Mouse (Mus musculus): ENCODE measurements at regions not wholly inside any gene's neighbourhood (a gene's known extent, or its start where the extent isn't known, plus 50 kb on each side); places are given as distances from the start of the nearest gene placed in this dataset.

DNA sequence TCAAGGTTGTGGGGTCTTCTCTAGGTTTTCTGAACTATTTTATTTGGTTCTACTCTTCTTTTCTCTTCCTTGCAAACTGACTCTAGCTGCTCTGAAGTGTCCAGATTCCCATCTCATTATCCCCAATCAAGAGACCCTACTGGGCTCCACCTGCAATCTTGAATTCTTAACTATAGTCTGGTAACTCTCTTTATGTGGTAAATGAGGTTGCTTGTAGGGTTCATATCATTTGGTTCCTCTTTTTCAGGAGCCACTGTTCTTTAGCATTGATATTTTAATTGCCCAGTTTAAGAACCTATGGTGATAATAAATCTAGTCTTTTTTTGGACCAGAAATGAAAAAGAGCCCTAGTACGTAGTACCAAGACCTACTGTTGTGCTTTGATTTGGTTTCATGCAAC is 90.7 kb downstream of the Plk2 start:
- 98% methylated on average over 1 of the region's 1 CpGs for WGBS
- Histone ChIP-seq H3K4me1 (ENCODE audit: control insufficient read depth, insufficient read depth, low read length) (no peaks in the 10 kb centered on the region), H3K27ac (ENCODE audit: insufficient read depth, low read depth, low read length) (no peak overlapping the region), H3K4me3 (ENCODE audit: insufficient read depth, low read depth, low read length) (no peak overlapping the region)
- TF ChIP-seq CTCF (IDR thresholded peaks at IDR 0.05; ENCODE audit: insufficient read depth, low read depth, low read length) (no peak), POLR2A (IDR thresholded peaks at IDR 0.05; ENCODE audit: insufficient read depth, low read depth, low read length) (no peak)

DNA sequence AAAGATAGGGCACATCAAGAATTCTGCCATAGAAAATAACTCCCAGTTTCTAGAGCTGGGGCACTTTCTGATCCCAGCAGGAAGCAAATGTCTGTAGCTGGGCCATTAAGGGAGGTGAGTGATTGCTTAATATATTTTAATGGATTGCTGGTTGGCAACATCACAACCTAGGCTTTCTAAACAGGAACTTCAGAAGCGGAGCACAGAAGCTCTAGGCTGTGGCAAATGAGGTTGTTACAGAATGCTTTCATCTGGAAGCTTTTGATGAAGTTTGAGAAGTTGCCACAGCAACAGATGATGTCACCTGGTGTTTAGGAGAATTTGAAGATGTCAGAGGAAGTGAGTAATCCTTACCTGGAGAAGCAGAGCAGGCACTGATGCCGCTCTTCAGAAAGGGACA is 95.3 kb downstream of the Plk2 start:
- H3K4me3 ChIP-seq (ENCODE audit: insufficient read depth, low read depth, low read length) = no peak overlapping the region
- H3K4me1 ChIP-seq (ENCODE audit: control insufficient read depth, insufficient read depth, low read length) = peaks cover 2% of the 10 kb centered on the region; the same call in 1 of the 2 replicates
- no peak overlapping the region for H3K27ac ChIP-seq (ENCODE audit: insufficient read depth, low read depth, low read length)
- TF ChIP-seq POLR2A (IDR thresholded peaks at IDR 0.05; ENCODE audit: insufficient read depth, low read depth, low read length) (no peak), CTCF (IDR thresholded peaks at IDR 0.05; ENCODE audit: insufficient read depth, low read depth, low read length) (no peak)
- 93% methylated on average over 2 of the region's 2 CpGs for WGBS

DNA sequence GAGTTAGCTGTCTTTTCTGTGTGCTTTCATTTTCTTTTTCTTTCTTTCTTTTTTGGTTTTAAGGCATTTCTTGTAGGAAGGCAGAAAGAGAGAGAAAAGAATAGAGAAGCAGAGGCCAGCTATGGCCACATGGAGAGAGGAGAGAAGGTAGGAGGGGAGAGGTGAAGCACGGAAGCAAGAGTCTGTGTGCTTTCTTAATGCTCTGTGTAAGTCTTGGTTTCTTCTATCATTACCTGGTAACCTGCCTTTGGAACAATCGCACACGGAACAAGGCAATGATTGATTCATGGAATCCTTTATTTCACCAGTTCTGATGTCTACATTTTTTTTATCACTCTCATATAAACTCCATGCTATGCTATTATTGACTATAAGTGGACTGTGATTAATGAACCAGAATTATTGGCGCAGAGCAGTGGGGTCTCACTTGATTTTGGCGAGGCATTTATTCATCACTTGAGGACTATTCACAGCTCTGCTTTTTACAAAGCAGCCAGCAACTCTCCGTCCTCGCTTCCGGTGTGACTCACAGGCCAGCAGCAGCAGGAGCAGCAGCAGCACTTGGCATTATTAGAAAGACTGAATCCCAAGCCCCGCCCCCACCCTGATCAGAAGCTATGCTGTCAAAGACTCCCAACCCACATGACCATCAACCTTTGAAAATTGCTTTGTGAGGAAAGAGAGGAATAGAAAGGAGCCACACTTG is 97.6 kb downstream of the Plk2 start:
- Histone ChIP-seq H3K4me3 (ENCODE audit: insufficient read depth, low read depth, low read length) (no peak overlapping the region), H3K27ac (ENCODE audit: insufficient read depth, low read depth, low read length) (peak overlapping the region; percentile 53; the same call in 1 of the 2 replicates), H3K4me1 (ENCODE audit: control insufficient read depth, insufficient read depth, low read length) (peaks cover 2% of the 10 kb centered on the region; the same call in 1 of the 2 replicates)
- TF ChIP-seq POLR2A (IDR thresholded peaks at IDR 0.05; ENCODE audit: insufficient read depth, low read depth, low read length) (no peak), CTCF (IDR thresholded peaks at IDR 0.05; ENCODE audit: insufficient read depth, low read depth, low read length) (no peak)
- 18% methylated on average over 9 of the region's 9 CpGs for WGBS

DNA sequence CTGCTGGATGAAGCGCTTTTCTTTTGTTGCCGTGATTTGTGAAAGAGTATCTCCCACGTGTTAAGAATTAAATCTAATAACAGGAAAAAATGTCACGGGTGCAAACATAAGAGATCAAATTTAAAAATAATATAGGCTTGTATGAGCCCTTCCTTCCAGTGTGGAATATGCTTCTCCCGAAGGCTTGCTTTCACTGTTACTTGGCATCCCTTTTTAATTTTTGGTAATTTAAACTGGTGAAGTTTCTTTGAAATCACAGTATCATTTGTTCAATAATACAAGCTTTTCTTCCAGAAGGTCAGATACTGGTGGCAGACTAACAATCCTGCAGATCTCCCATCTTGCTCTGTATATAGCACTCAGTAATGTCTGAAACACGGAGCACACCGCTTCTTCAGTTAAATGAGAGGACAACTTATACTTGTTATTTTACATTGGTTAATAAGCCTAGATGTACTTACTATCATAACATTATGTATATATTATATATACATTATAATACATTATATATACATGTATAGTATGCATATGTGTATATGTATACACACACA is 98.2 kb downstream of the Plk2 start:
- Histone ChIP-seq H3K4me3 (ENCODE audit: insufficient read depth, low read depth, low read length) (no peak overlapping the region), H3K27ac (ENCODE audit: insufficient read depth, low read depth, low read length) (peak overlapping the region; percentile 53; the same call in 1 of the 2 replicates), H3K4me1 (ENCODE audit: control insufficient read depth, insufficient read depth, low read length) (peaks cover 2% of the 10 kb centered on the region; the same call in 1 of the 2 replicates)
- 35% methylated on average over 7 of the region's 7 CpGs for WGBS
- TF ChIP-seq CTCF (IDR thresholded peaks at IDR 0.05; ENCODE audit: insufficient read depth, low read depth, low read length) (no peak), POLR2A (IDR thresholded peaks at IDR 0.05; ENCODE audit: insufficient read depth, low read depth, low read length) (no peak)

DNA sequence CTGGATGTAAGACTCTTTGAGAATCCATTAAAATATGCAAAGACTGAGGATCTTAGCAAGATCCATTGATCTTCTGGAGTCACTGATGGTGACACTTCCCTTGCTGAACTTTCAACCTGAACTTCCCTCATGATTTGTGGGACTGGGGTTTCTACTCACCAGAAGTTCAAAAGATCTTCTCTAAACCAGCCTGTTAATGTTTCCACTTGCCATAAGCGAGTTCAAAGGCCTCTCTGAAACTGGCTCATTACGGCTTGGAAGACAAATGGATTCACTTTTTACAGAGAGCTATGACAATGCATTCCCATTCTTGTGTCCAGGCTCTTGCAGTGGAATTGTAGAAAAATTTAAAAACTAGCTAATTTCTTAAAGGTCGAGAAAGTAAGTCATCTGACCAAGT is 102.6 kb downstream of the Plk2 start:
- WGBS = 97% methylated on average over 3 of the region's 3 CpGs
- Histone ChIP-seq H3K4me3 (ENCODE audit: insufficient read depth, low read depth, low read length) (no peak overlapping the region), H3K27ac (ENCODE audit: insufficient read depth, low read depth, low read length) (no peak overlapping the region), H3K4me1 (ENCODE audit: control insufficient read depth, insufficient read depth, low read length) (peaks cover 2% of the 10 kb centered on the region; the same call in 1 of the 2 replicates)
- TF ChIP-seq POLR2A (IDR thresholded peaks at IDR 0.05; ENCODE audit: insufficient read depth, low read depth, low read length) (no peak), CTCF (IDR thresholded peaks at IDR 0.05; ENCODE audit: insufficient read depth, low read depth, low read length) (no peak)

DNA sequence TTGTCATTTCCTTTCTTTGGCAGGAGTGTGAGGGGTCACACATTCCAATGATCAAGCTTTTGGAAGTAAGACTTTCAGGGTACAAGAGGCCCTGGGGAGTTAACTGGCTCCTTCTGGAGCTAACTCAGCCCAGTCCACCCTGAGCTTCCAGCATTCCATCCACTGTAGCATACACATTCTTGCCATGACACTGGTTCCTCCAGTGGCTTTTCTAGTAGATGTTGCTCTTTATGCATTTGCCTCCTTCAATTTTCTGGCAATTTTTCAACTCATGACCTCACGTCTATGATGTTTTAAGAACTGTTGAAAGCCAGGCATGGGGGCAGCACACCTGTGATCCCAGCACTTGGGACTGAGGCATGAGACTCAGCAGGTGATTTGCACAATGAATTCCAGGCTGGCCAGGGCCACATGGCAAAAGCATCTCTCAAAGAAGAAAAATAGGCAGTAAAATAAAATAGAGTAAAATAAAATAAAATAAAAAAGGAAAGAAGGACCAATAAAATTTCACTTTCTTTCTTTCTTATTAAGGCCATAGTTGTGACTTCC is 113.0 kb downstream of the Plk2 start:
- Histone ChIP-seq H3K4me3 (ENCODE audit: insufficient read depth, low read depth, low read length) (no peak overlapping the region), H3K27ac (ENCODE audit: insufficient read depth, low read depth, low read length) (no peak overlapping the region), H3K4me1 (ENCODE audit: control insufficient read depth, insufficient read depth, low read length) (no peaks in the 10 kb centered on the region)
- no peak for TF ChIP-seq CTCF (IDR thresholded peaks at IDR 0.05; ENCODE audit: insufficient read depth, low read depth, low read length)
- no peak for TF ChIP-seq POLR2A (IDR thresholded peaks at IDR 0.05; ENCODE audit: insufficient read depth, low read depth, low read length)
- 84% methylated on average over 1 of the region's 1 CpGs for WGBS

DNA sequence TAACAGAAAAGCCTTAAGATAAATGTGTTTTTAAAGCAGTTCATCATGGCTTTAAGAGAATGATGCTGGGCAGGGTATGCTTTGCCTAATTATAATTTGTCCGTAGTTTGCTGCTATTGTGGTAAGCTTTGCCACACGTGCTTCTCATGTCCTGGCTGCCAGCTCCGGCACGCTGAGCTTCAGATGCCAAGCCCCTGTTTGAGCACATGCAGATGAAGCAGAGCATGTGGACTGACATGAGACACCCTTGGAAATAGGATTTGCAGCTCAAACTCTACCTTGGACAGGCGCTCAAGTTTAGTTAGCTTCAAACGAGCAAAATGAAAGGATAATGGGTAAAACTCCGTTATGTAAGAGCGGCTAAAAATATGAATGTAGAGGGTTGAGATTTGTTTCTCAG is 123.1 kb downstream of the Plk2 start:
- Histone ChIP-seq H3K4me3 (ENCODE audit: insufficient read depth, low read depth, low read length) (no peak overlapping the region), H3K27ac (ENCODE audit: insufficient read depth, low read depth, low read length) (no peak overlapping the region), H3K4me1 (ENCODE audit: control insufficient read depth, insufficient read depth, low read length) (peaks cover 2% of the 10 kb centered on the region; the same call in 1 of the 2 replicates)
- TF ChIP-seq POLR2A (IDR thresholded peaks at IDR 0.05; ENCODE audit: insufficient read depth, low read depth, low read length) (no peak), CTCF (IDR thresholded peaks at IDR 0.05; ENCODE audit: insufficient read depth, low read depth, low read length) (no peak)
- 37% methylated on average over 8 of the region's 8 CpGs for WGBS

DNA sequence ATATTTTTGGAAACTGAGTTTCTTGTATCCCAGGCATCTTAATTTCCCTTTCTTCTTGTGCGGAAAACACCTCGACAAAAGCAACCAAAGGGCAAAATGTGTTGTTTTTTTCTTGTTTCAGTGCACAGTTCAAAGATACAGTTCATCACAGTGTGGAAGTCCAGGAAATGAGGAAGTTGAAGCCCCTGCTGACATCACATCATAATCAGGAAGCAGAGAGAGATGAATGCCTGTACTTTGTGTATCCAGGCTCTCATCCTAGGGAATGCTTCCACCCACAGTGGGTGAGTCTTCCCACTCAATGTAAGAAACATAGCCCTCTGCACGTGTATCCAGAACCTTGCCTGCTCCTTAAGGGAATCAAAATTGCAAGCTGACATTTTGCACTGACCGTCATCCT is 128.1 kb downstream of the Plk2 start:
- 94% methylated on average over 4 of the region's 4 CpGs for WGBS
- H3K4me3 ChIP-seq (ENCODE audit: insufficient read depth, low read depth, low read length) = no peak overlapping the region
- no peak overlapping the region for H3K27ac ChIP-seq (ENCODE audit: insufficient read depth, low read depth, low read length)
- H3K4me1 ChIP-seq (ENCODE audit: control insufficient read depth, insufficient read depth, low read length) = peaks cover 1% of the 10 kb centered on the region; the same call in 1 of the 2 replicates
- TF ChIP-seq CTCF (IDR thresholded peaks at IDR 0.05; ENCODE audit: insufficient read depth, low read depth, low read length) (no peak), POLR2A (IDR thresholded peaks at IDR 0.05; ENCODE audit: insufficient read depth, low read depth, low read length) (no peak)

DNA sequence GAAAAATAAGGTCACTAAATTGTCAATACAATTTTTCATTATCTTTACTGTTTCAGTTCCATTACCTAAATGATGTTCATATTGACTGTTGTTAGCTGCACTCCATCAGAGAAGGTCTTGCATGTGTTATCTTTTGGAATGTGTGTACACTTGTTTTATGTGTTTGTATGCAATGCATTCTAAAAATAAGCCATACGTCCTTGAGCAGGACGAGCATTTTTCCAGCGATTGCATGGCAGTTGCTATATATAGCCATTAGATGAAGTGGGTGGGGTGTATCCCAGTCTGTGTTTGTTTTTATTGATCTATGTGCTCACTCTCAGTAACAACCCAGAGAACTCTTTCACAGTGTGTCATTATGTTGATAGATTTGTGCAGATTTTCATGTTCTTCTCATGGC is 132.8 kb downstream of the Plk2 start:
- no peaks in the 10 kb centered on the region for H3K4me1 ChIP-seq (ENCODE audit: control insufficient read depth, insufficient read depth, low read length)
- 58% methylated on average over 3 of the region's 3 CpGs for WGBS
- no peak for TF ChIP-seq CTCF (IDR thresholded peaks at IDR 0.05; ENCODE audit: insufficient read depth, low read depth, low read length)
- TF ChIP-seq POLR2A (IDR thresholded peaks at IDR 0.05; ENCODE audit: insufficient read depth, low read depth, low read length) = no peak
- no peak overlapping the region for H3K4me3 ChIP-seq (ENCODE audit: insufficient read depth, low read depth, low read length)
- H3K27ac ChIP-seq (ENCODE audit: insufficient read depth, low read depth, low read length) = no peak overlapping the region
